Comparison of ENCODE assay signal across 8 mouse cellular contexts in the genomic region with DNA sequence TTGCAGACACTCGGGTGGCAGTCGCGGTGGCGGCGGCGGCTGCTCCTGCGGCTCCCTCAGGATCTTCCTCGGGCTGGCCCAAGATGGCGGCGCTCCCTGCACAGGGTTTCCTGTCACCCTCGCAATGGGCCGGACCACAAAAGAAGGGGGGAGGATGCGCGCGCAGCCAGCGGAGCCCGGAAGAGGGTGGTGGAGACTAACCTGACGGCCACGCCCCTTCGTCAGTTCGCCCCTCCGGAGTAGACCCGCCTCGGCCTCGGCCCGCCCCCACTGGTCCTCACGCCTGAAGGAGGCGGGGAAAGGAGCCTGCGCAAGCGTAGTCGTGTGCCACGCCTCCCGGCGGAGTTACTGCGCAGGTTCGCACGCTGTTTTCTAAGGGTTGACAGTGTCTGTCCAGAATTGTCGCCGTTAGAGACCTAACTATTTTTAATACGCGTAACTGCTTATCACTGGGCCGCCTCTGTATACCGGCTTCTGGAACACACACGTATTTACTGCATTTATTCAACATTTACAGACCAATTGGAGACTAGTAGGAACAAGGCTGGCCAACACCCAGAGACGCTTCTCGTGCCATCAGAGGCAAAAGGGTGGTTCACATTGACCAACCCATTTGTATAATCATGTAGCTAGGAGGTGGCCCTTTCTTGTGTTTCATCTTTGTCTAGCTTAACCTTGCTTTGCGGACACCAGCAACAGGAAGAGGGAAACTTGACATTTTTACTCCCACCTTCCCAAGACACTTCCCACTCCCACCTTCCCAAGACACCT. TPM values are rescaled to one million over a fixed set of nuclear protein-coding genes. Genes with fewer than 3 reads are reported as not detected.
DNase-seq lines count a peak whose midpoint lies in the region; ATAC-seq and TF ChIP-seq lines count a peak whose summit lies in the region.

A gene (minus strand): TSS at position 223 of the 771 bp plus-strand sequence.

- peak within 1 kb of the TSS; percentile 98 for H3K9ac ChIP-seq in lung, postnatal 0 days (replicated peaks; ENCODE audit: low read depth)

- H3K4me2 ChIP-seq in lung, postnatal 0 days (replicated peaks; ENCODE audit: low read depth, low read length): peak within 1 kb of the TSS; percentile 76

- peak; percentile 92 for ATAC-seq in frontal cortex, adult (ENCODE audit: low TSS enrichment)
- ATAC-seq in lung, postnatal 0 days: peak; percentile 97

- H3K9me3 ChIP-seq in hindbrain, embryonic 10.5 days: no peaks in the 10 kb centered on the region
- no peaks in the 10 kb centered on the region for H3K9me3 ChIP-seq in lung, postnatal 0 days (ENCODE audit: low read length)

- H3K27ac ChIP-seq in hindbrain, embryonic 10.5 days: peak within 1 kb of the TSS; percentile 99
- H3K27ac ChIP-seq in lung, postnatal 0 days (ENCODE audit: low read length): peak within 1 kb of the TSS; percentile 99

- DNase-seq in MN1 (ENCODE audit: low spot score): peak; percentile 99
- peak; percentile 100 for DNase-seq in cerebellum, adult 9-10 months
- peak; percentile 100 for DNase-seq in hindbrain, embryonic 10.5 days (ENCODE audit: low spot score)
- DNase-seq in layer of hippocampus, adult 9-11 months: peak; percentile 99
- DNase-seq in lung, postnatal 0 days (ENCODE audit: low spot score): peak; percentile 100
- peak; percentile 99 for DNase-seq in ovary, postnatal 14 days (ENCODE audit: low spot score)
- DNase-seq in thymus, postnatal 14 days: peak; percentile 100

- no peak for TF ChIP-seq EP300 in lung, postnatal 0 days (IDR thresholded peaks at IDR 0.05)

- peak within 1 kb of the TSS; percentile 100 for H3K4me3 ChIP-seq in hindbrain, embryonic 10.5 days
- H3K4me3 ChIP-seq in lung, postnatal 0 days (ENCODE audit: low read depth, low read length): peak within 1 kb of the TSS; percentile 98

- H3K4me1 ChIP-seq in hindbrain, embryonic 10.5 days (replicated peaks): peaks cover 25% of the 10 kb centered on the region
- no peaks in the 10 kb centered on the region; the same call in 1 of the 2 replicates for H3K4me1 ChIP-seq in lung, postnatal 0 days (ENCODE audit: insufficient read depth, low read depth, low read length)

- no peaks in the 10 kb centered on the region for H3K27me3 ChIP-seq in hindbrain, embryonic 10.5 days (ENCODE audit: insufficient read depth, poor library complexity, severe bottlenecking)
- H3K27me3 ChIP-seq in lung, postnatal 0 days (replicated peaks; ENCODE audit: insufficient read depth, low read length): no peaks in the 10 kb centered on the region

- TF ChIP-seq CTCF in lung, postnatal 0 days (IDR thresholded peaks at IDR 0.05): peak; percentile 36

- H3K36me3 ChIP-seq in hindbrain, embryonic 10.5 days: peaks cover 14% of the 10 kb centered on the region
- H3K36me3 ChIP-seq in lung, postnatal 0 days (ENCODE audit: insufficient read depth, low read length): no peaks in the 10 kb centered on the region

- under 1% methylated on average over 47 of the region's 47 CpGs for WGBS in hindbrain, embryonic 10.5 days
- WGBS in lung, postnatal 0 days: under 1% methylated on average over 36 of the region's 47 CpGs

RNA-seq across cellular contexts. Expression of the gene that starts here (rescaled TPM):
- 254 and 286 TPM in 2 replicates for polyA plus RNA-seq in hindbrain, embryonic 10.5 days (2016; fragmentation: Nextera tagmentation; extraction: Ambion mirVana)
- 434 and 473 TPM in 2 replicates for polyA plus RNA-seq in lung, postnatal 0 days (2015; fragmentation: Nextera tagmentation; extraction: Ambion mirVana)

Comparison
In these comparisons a context has a peak if more than half of its experiments do, and no peak if none do; other contexts are left out.
1. Peak in every context shown above with its lines: DNase-seq, ATAC-seq, H3K4me3 ChIP-seq and H3K27ac ChIP-seq.